Comparison of ENCODE assay signal across 15 mouse cellular contexts in the genomic region with DNA sequence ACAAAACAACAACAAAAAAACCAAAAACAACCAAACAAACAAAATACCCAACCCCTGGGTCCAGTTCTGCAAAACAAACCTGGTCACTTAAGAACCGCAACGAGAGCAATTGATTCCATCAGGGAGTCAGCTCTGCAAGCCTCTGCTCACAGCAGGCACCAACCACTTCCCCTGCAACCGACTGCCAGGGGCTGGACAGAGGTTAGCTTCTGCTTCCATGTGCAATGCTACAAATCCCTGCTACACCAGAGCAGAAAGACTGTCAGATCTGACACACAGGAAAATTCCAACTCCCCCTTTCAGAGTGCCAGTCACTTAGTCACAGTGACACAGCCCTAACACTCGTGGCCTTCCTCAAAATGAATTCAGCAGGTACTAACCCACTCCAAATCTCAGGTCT. TPM values are rescaled to one million over a fixed set of nuclear protein-coding genes. Genes with fewer than 3 reads are reported as not detected.
A peak's percentile ranks its signal among the peaks of the same experiment; 100 is the strongest.
DNase-seq lines count a peak whose midpoint lies in the region; ATAC-seq and TF ChIP-seq lines count a peak whose summit lies in the region.
"Had no signal": no experiment of that assay in that cellular context is flagged by ENCODE, and none has a peak within 500 bp of the region (broad histone marks: within the 10 kb centered on the region; RNA-seq: fewer than 3 reads in every experiment).

No protein-coding gene starts in this region.

- TF ChIP-seq CTCF in small intestine, adult 2 months (IDR thresholded peaks at IDR 0.05; ENCODE audit: extremely low read depth, insufficient read length, insufficient replicate concordance, low read depth, low read length), result no peak

- no peaks in the 10 kb centered on the region for H3K9me3 ChIP-seq in heart, embryonic 16.5 days (replicated peaks; ENCODE audit: control insufficient read depth, low read length)
- no peaks in the 10 kb centered on the region for H3K9me3 ChIP-seq in intestine, embryonic 16.5 days (ENCODE audit: control insufficient read depth, low read length)
- H3K9me3 ChIP-seq: embryonic facial prominence, embryonic 13.5 days; forebrain, embryonic 12.5 days had no signal

- WGBS in heart, embryonic 16.5 days, result 35% methylated on average over 4 of the region's 4 CpGs
- 43% methylated on average over 4 of the region's 4 CpGs for WGBS in intestine, embryonic 16.5 days
- WGBS in small intestine, adult 2 months, result 15% methylated on average over 4 of the region's 4 CpGs

- intact Hi-C loops in heart, postnatal 36 days (cut with DNase I), result no loop called here

- H3K4me3 ChIP-seq in heart, embryonic 16.5 days (ENCODE audit: low read length), result no peak overlapping the region
- H3K4me3 ChIP-seq in intestine, embryonic 16.5 days (ENCODE audit: low read length), result no peak overlapping the region
- peak overlapping the region; percentile 25; the same call in 1 of the 2 replicates for H3K4me3 ChIP-seq in small intestine, adult 2 months (ENCODE audit: low read depth, low read length)
- H3K4me3 ChIP-seq: embryonic facial prominence, embryonic 13.5 days; forebrain, embryonic 12.5 days had no signal

- H3K36me3 ChIP-seq in heart, embryonic 16.5 days (ENCODE audit: control insufficient read depth, insufficient read depth), result no peaks in the 10 kb centered on the region
- H3K36me3 ChIP-seq in intestine, embryonic 16.5 days (ENCODE audit: control insufficient read depth, insufficient read depth, low read length), result no peaks in the 10 kb centered on the region
- H3K36me3 ChIP-seq in small intestine, adult 2 months (ENCODE audit: control insufficient read depth, insufficient read depth, low read length), result peaks cover 27% of the 10 kb centered on the region
- H3K36me3 ChIP-seq: embryonic facial prominence, embryonic 13.5 days; forebrain, embryonic 12.5 days had no signal

- peak overlapping the region; percentile 31; the same call in 1 of the 2 replicates for H3K27ac ChIP-seq in heart, embryonic 16.5 days (ENCODE audit: low read length)
- peak overlapping the region; percentile 90 for H3K27ac ChIP-seq in intestine, embryonic 16.5 days (ENCODE audit: low read length)
- H3K27ac ChIP-seq in small intestine, adult 2 months (ENCODE audit: insufficient read depth, low read depth, low read length), result peak overlapping the region; percentile 79
- H3K27ac ChIP-seq: embryonic facial prominence, embryonic 13.5 days; forebrain, embryonic 12.5 days had no signal

- no peak overlapping the region for H3K4me2 ChIP-seq in heart, embryonic 16.5 days (ENCODE audit: low read depth, low read length)
- H3K4me2 ChIP-seq in intestine, embryonic 16.5 days (ENCODE audit: low read depth, low read length), result peak overlapping the region; percentile 37
- H3K4me2 ChIP-seq: embryonic facial prominence, embryonic 13.5 days; forebrain, embryonic 12.5 days; lung, embryonic 14.5 days; midbrain, embryonic 11.5 days had no signal

- no peak for TF ChIP-seq POLR2A in small intestine, adult 2 months (IDR thresholded peaks at IDR 0.05; ENCODE audit: low read depth, low read length)

- no peak for ATAC-seq in heart, embryonic 16.5 days (replicated peaks; ENCODE audit: extremely low read depth, insufficient read depth, low FRiP score)
- no peak for ATAC-seq in intestine, embryonic 16.5 days

- no peaks in the 10 kb centered on the region for H3K27me3 ChIP-seq in heart, embryonic 16.5 days (ENCODE audit: control insufficient read depth, insufficient read depth, low read length)
- H3K27me3 ChIP-seq in intestine, embryonic 16.5 days (replicated peaks; ENCODE audit: control insufficient read depth, insufficient read depth, low read length), result no peaks in the 10 kb centered on the region
- H3K27me3 ChIP-seq in small intestine, adult 2 months (ENCODE audit: control insufficient read depth, insufficient read depth, low read length), result no peaks in the 10 kb centered on the region
- H3K27me3 ChIP-seq: embryonic facial prominence, embryonic 13.5 days; forebrain, embryonic 12.5 days had no signal

- peak overlapping the region; percentile 46 for H3K9ac ChIP-seq in heart, embryonic 16.5 days (ENCODE audit: low read length)
- H3K9ac ChIP-seq in intestine, embryonic 16.5 days (ENCODE audit: low read depth, low read length), result peak overlapping the region; percentile 55
- H3K9ac ChIP-seq: embryonic facial prominence, embryonic 13.5 days; forebrain, embryonic 12.5 days; lung, embryonic 14.5 days had no signal

- no peak for DNase-seq in heart, postnatal 36 days
- DNase-seq in ZHBTc4 (ENCODE audit: low read depth, low spot score), result peak; percentile 39
- no peak for DNase-seq in frontal cortex, adult 2 months (ENCODE audit: extremely low spot score in 1 of 2, low spot score in 1 of 2)
- no peak for DNase-seq in cerebellum, adult 8-10 months
- DNase-seq: cerebellum, postnatal 14 days; kidney, adult 18-20 months; layer of hippocampus, adult 9-11 months; lung, embryonic 14.5 days; thymus, postnatal 4 days had no signal

- peaks cover 71% of the 10 kb centered on the region for H3K4me1 ChIP-seq in heart, embryonic 16.5 days (ENCODE audit: control insufficient read depth, insufficient read depth, low read length)
- H3K4me1 ChIP-seq in intestine, embryonic 16.5 days (ENCODE audit: control insufficient read depth, insufficient read depth, low read length), result peaks cover 56% of the 10 kb centered on the region
- H3K4me1 ChIP-seq in small intestine, adult 2 months (ENCODE audit: control insufficient read depth, insufficient read depth, insufficient read length, low read length), result peaks cover 27% of the 10 kb centered on the region

RNA-seq across cellular contexts. Expression of a gene that starts 6.4 kb away (rescaled TPM):
- polyA plus RNA-seq in heart, embryonic 16.5 days (2015; fragmentation: Nextera tagmentation; extraction: Ambion mirVana), result 58.3 and 61.3 TPM in 2 replicates
- 10 to 100 TPM; 66.7 to 70.2 TPM for total RNA-seq in heart, postnatal 36 days (2021)
- 112 and 115 TPM in 2 replicates for polyA plus RNA-seq in intestine, embryonic 16.5 days (2015; fragmentation: Nextera tagmentation; extraction: Ambion mirVana)
- polyA plus RNA-seq in small intestine, adult 2 months (2012; rRNA removed), result 42.5 and 62.5 TPM in 2 replicates
- polyA plus RNA-seq in frontal cortex, adult 2 months (2012; rRNA removed), result 20.4 and 21.1 TPM in 2 replicates

RNA-seq across cellular contexts. Expression of a gene that starts 38.9 kb away (rescaled TPM):
- polyA plus RNA-seq in heart, embryonic 16.5 days (2015; fragmentation: Nextera tagmentation; extraction: Ambion mirVana), result 139 and 182 TPM in 2 replicates
- 100 to 1,000 TPM; 137 to 165 TPM for total RNA-seq in heart, postnatal 36 days (2021)
- polyA plus RNA-seq in intestine, embryonic 16.5 days (2015; fragmentation: Nextera tagmentation; extraction: Ambion mirVana), result 215 and 254 TPM in 2 replicates
- 4.4 and 9.0 TPM in 2 replicates for polyA plus RNA-seq in small intestine, adult 2 months (2012; rRNA removed)
- 297 and 316 TPM in 2 replicates for polyA plus RNA-seq in frontal cortex, adult 2 months (2012; rRNA removed)

Comparison
In these comparisons a context has a peak if more than half of its experiments do, and no peak if none do; other contexts are left out.
1. H3K27ac ChIP-seq: peak in every context shown above with its lines; median percentile 90 in intestine, embryonic 16.5 days; 79 in small intestine, adult 2 months; 31 in heart, embryonic 16.5 days.
2. RNA of a gene that starts 38.9 kb away (polyA plus RNA-seq): 297 to 316 TPM in frontal cortex, adult 2 months, 215 to 254 TPM in intestine, embryonic 16.5 days and 139 to 182 TPM in heart, embryonic 16.5 days; 4.4 to 9.0 TPM in small intestine, adult 2 months; every median in the first group is over 10 times any median in the second.